Mouse (Mus musculus): ENCODE results near the gene Mea1. TPM values are rescaled to one million over a fixed set of nuclear protein-coding genes. Genes with fewer than 3 reads are reported as not detected.

The Mea1 gene
- polyA plus RNA-seq, 1 experiment: 55.7 TPM

DNA sequence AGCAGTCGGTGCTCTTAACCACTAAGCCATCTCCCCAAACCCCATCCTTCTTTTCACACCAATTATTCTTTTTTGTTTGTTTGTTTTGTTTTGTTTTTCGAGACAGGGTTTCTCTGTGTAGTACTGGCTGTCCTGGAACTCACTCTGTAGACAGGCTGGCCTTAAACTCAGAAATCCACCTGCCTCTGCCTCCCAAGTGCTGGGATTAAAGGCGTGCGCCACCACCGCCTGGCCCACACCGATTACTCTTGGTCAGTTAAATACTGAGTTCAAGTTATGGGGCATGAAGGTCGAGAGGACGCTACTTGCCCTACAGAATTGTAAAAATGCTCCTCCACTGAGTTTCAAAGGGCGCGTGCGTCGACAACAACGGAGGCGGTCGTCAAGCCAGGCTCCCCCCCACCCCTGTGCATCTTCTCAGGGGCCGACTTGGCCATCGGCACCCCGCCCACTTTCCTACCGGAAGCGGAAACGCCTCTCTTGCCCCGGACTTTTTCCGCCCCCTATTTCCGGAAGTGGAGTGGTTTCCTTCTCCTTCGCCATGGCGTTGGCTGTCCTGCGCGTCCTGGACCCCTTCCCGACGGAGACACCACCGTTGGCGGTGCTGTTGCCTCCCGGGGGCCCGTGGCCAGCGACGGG lies 32.5 kb downstream of the Mea1 start, which contains the start of gene Pex6:
Gene Pex6, plus strand, starts transcription at position 505 of the 639 bp plus-strand sequence.
- Histone ChIP-seq H3K4me1 (replicated peaks; ENCODE audit: control insufficient read depth, insufficient read depth, low read length) (peaks cover 15% of the 10 kb centered on the region), H3K27ac (ENCODE audit: control insufficient read depth, insufficient read depth, low read length) (peak within 1 kb of the TSS; percentile 63), H3K27me3 (ENCODE audit: control insufficient read depth, insufficient read depth, low read length) (no peaks in the 10 kb centered on the region), H3K4me3 (ENCODE audit: control insufficient read depth, insufficient read depth, low read length) (peak within 1 kb of the TSS; percentile 76), H3K36me3 (ENCODE audit: control insufficient read depth, insufficient read depth, low read length) (peaks cover 4% of the 10 kb centered on the region; the same call in 1 of the 2 replicates)
- WGBS: 6% methylated on average over 36 of the region's 36 CpGs
- no peak for TF ChIP-seq CTCF (IDR thresholded peaks at IDR 0.05; ENCODE audit: borderline replicate concordance, control insufficient read depth, extremely low read depth, insufficient read depth, low read length, poor library complexity)
- peak; percentile 77 for TF ChIP-seq POLR2A (IDR thresholded peaks at IDR 0.05; ENCODE audit: control insufficient read depth, extremely low read depth, insufficient read depth, low read length, poor library complexity)
- peak; percentile 92 for DNase-seq

DNA sequence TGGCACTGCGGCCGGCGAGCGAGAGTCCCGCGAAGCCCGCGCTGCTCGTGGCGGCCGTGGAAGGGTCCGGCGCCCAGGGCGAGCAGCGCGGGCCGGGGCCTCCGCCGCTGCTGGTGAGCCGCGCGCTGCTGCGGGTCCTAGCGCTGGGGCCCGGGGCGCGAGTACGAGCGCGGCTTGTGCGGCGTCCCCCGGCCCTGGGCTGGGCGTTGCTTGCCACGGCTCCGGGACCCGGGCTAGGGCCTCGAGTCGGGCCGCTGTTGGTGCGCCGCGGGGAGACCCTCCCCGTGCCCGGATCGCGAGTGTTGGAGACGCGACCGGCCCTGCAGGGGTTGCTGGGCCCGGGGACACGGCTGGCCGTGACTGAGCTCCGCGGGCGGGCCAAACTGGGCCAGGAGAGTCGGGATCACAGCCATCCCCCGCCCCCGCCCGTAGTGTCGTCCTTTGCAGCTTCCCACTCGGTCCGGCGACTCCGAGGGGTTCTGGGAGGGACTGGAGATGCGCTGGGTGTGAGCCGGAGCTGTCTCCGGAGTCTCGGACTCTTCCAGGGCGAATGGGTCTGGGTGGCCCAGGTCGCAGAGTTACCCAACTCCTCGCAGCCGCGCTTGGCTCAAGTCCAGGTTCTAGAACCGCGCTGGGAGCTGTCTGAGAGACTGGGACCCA lies 33.1 kb downstream of the Mea1 start:
- Histone ChIP-seq H3K4me1 (replicated peaks; ENCODE audit: control insufficient read depth, insufficient read depth, low read length) (peaks cover 15% of the 10 kb centered on the region), H3K27me3 (ENCODE audit: control insufficient read depth, insufficient read depth, low read length) (no peaks in the 10 kb centered on the region), H3K36me3 (ENCODE audit: control insufficient read depth, insufficient read depth, low read length) (peaks cover 4% of the 10 kb centered on the region; the same call in 1 of the 2 replicates), H3K27ac (ENCODE audit: control insufficient read depth, insufficient read depth, low read length) (peak overlapping the region; percentile 63), H3K4me3 (ENCODE audit: control insufficient read depth, insufficient read depth, low read length) (peak overlapping the region; percentile 76)
- WGBS: under 1% methylated on average over 76 of the region's 76 CpGs
- TF ChIP-seq POLR2A (IDR thresholded peaks at IDR 0.05; ENCODE audit: control insufficient read depth, extremely low read depth, insufficient read depth, low read length, poor library complexity): no peak
- TF ChIP-seq CTCF (IDR thresholded peaks at IDR 0.05; ENCODE audit: borderline replicate concordance, control insufficient read depth, extremely low read depth, insufficient read depth, low read length, poor library complexity): no peak
- peak; percentile 18 for DNase-seq

DNA sequence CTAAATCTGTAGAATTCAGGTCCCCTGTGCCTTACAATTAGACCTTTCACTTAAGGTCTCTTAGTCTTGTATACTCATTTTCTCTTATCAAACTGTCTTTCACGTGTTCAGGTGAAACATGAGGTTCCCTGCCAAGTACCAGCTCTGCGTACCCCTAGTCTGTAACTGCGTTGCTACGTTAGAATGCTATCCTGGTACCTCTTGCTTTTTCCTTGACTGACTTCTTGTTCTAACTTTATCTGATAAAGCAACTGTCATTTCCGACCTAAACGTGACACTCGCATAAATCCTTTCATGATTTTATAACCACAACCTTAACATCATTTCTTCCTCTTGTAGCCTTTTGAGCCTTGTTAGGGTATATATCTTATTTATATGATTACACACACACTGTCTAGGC lies 33.8 kb downstream of the Mea1 start:
- under 1% methylated on average over 7 of the region's 7 CpGs for WGBS
- no peaks in the 10 kb centered on the region for H3K27me3 ChIP-seq (ENCODE audit: control insufficient read depth, insufficient read depth, low read length)
- H3K4me1 ChIP-seq (replicated peaks; ENCODE audit: control insufficient read depth, insufficient read depth, low read length): peaks cover 15% of the 10 kb centered on the region
- no peak for DNase-seq
- H3K4me3 ChIP-seq (ENCODE audit: control insufficient read depth, insufficient read depth, low read length): peak overlapping the region; percentile 76
- TF ChIP-seq POLR2A (IDR thresholded peaks at IDR 0.05; ENCODE audit: control insufficient read depth, extremely low read depth, insufficient read depth, low read length, poor library complexity): no peak
- no peak for TF ChIP-seq CTCF (IDR thresholded peaks at IDR 0.05; ENCODE audit: borderline replicate concordance, control insufficient read depth, extremely low read depth, insufficient read depth, low read length, poor library complexity)
- peak overlapping the region; percentile 63 for H3K27ac ChIP-seq (ENCODE audit: control insufficient read depth, insufficient read depth, low read length)
- H3K36me3 ChIP-seq (ENCODE audit: control insufficient read depth, insufficient read depth, low read length): peaks cover 4% of the 10 kb centered on the region; the same call in 1 of the 2 replicates

DNA sequence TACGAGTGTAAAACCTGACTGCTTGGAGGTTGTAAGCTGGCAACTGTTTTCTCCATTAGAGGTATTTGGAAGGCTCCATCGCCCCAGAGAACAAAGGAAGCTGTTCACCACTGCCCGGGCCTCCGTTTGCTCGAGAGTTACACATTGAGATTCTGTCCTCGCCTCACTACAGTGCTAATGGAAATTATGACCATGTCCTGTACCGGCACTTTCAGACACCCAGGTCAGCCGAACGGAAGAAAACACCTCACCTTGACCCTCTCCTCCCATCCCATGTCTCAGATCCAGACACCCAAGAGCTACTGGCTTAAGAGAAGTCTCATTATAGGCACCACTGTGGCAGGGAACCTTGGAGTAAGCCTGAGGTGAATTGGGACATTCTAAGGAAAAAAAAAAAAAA lies 35.3 kb downstream of the Mea1 start:
- H3K4me1 ChIP-seq (replicated peaks; ENCODE audit: control insufficient read depth, insufficient read depth, low read length): peaks cover 15% of the 10 kb centered on the region
- H3K27me3 ChIP-seq (ENCODE audit: control insufficient read depth, insufficient read depth, low read length): no peaks in the 10 kb centered on the region
- TF ChIP-seq POLR2A (IDR thresholded peaks at IDR 0.05; ENCODE audit: control insufficient read depth, extremely low read depth, insufficient read depth, low read length, poor library complexity): no peak
- TF ChIP-seq CTCF (IDR thresholded peaks at IDR 0.05; ENCODE audit: borderline replicate concordance, control insufficient read depth, extremely low read depth, insufficient read depth, low read length, poor library complexity): no peak
- 91% methylated on average over 9 of the region's 9 CpGs for WGBS
- H3K27ac ChIP-seq (ENCODE audit: control insufficient read depth, insufficient read depth, low read length): no peak overlapping the region
- H3K36me3 ChIP-seq (ENCODE audit: control insufficient read depth, insufficient read depth, low read length): peaks cover 4% of the 10 kb centered on the region; the same call in 1 of the 2 replicates
- no peak for DNase-seq
- no peak overlapping the region for H3K4me3 ChIP-seq (ENCODE audit: control insufficient read depth, insufficient read depth, low read length)

DNA sequence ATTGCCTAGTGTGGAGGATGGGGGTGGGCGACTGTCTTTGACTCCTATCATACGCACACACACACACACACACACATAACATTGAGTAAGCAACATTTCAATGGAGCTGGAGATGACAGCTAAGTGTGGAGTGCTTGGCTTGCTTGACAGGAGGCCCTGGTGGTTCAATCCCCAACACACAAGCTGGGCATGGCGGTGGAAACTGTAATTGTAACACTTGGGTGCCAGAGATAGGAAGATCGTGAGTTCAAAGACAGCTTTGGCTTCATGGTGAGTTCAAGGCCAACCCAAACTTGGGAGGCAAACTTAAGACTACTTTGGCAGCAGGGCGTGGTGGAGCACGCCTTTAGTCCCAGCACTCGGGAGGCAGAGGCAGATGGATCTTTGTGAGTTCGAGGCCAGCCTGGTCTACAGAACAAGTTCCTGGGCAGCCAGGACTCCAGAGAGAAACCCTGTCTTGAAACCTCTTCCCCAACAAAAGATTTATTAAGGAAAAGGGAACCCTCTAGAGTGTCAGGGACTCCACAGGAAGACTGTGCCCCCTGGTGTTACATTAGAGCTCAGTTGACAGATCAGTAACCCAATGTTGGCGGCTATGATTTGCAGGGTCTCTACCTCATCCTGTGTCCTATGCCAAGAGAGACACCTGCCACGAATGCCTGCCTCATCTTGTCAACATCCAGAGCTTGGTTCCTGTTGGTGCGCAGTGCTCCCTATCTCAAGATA lies 36.3 kb downstream of the Mea1 start:
- no peaks in the 10 kb centered on the region for H3K27me3 ChIP-seq (ENCODE audit: control insufficient read depth, insufficient read depth, low read length)
- TF ChIP-seq CTCF (IDR thresholded peaks at IDR 0.05; ENCODE audit: borderline replicate concordance, control insufficient read depth, extremely low read depth, insufficient read depth, low read length, poor library complexity) (no peak), POLR2A (IDR thresholded peaks at IDR 0.05; ENCODE audit: control insufficient read depth, extremely low read depth, insufficient read depth, low read length, poor library complexity) (no peak)
- DNase-seq: peak; percentile 27
- WGBS: 94% methylated on average over 11 of the region's 11 CpGs
- peaks cover 15% of the 10 kb centered on the region for H3K4me1 ChIP-seq (replicated peaks; ENCODE audit: control insufficient read depth, insufficient read depth, low read length)
- H3K27ac ChIP-seq (ENCODE audit: control insufficient read depth, insufficient read depth, low read length): no peak overlapping the region
- H3K36me3 ChIP-seq (ENCODE audit: control insufficient read depth, insufficient read depth, low read length): peaks cover 4% of the 10 kb centered on the region; the same call in 1 of the 2 replicates
- no peak overlapping the region for H3K4me3 ChIP-seq (ENCODE audit: control insufficient read depth, insufficient read depth, low read length)

DNA sequence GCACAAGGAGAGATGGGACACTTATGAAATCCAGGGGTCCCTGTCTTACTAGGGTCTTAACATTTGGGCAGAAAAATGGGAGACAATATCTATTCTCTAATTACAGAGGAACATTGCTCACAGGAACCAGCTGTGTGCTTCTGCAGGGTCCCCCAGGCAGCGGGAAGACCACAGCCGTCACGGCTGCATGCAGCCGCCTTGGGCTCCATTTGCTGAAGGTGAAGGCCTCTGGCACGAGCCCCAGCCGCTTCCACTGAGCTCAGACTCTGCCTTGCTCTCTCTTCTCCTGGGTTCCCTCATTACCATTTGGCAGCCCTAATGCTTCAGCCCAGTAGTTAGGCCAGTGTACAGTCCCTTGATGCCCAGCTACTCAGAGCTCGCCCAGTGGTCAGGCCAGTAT lies 42.5 kb downstream of the Mea1 start:
- H3K36me3 ChIP-seq (ENCODE audit: control insufficient read depth, insufficient read depth, low read length): peaks cover 5% of the 10 kb centered on the region; the same call in 1 of the 2 replicates
- no peak overlapping the region for H3K4me3 ChIP-seq (ENCODE audit: control insufficient read depth, insufficient read depth, low read length)
- DNase-seq: no peak
- H3K27me3 ChIP-seq (ENCODE audit: control insufficient read depth, insufficient read depth, low read length): no peaks in the 10 kb centered on the region
- no peak for TF ChIP-seq CTCF (IDR thresholded peaks at IDR 0.05; ENCODE audit: borderline replicate concordance, control insufficient read depth, extremely low read depth, insufficient read depth, low read length, poor library complexity)
- TF ChIP-seq POLR2A (IDR thresholded peaks at IDR 0.05; ENCODE audit: control insufficient read depth, extremely low read depth, insufficient read depth, low read length, poor library complexity): no peak
- peaks cover 9% of the 10 kb centered on the region; the same call in 1 of the 2 replicates for H3K4me1 ChIP-seq (replicated peaks; ENCODE audit: control insufficient read depth, insufficient read depth, low read length)
- no peak overlapping the region for H3K27ac ChIP-seq (ENCODE audit: control insufficient read depth, insufficient read depth, low read length)
- 87% methylated on average over 7 of the region's 7 CpGs for WGBS
